Mouse (Mus musculus): ENCODE data around the gene Tmem101.

The Tmem101 gene

GRCm38 (mm10) chr11:102147213-102147989 is 8.8 kb downstream of the Tmem101 start:
- no peak for DNase-seq

GRCm38 (mm10) chr11:102146531-102146930 is 9.7 kb downstream of the Tmem101 start:
- no peak for DNase-seq

GRCm38 (mm10) chr11:102146005-102146404 is 10.2 kb downstream of the Tmem101 start:
- DNase-seq: no peak

GRCm38 (mm10) chr11:102145471-102146001 is 10.7 kb downstream of the Tmem101 start, which contains the start of gene Nags:
Nags (plus strand) TSS chr11:102145513.
- DNase-seq: no peak

- DNase-seq: no peak
Measured at GRCm38 (mm10) chr11:102144957-102145470, 11.2 kb downstream of the Tmem101 start.

GRCm38 (mm10) chr11:102142355-102142754 is 13.8 kb downstream of the Tmem101 start:
- no peak for DNase-seq

GRCm38 (mm10) chr11:102140508-102140907 is 15.7 kb downstream of the Tmem101 start:
- DNase-seq: peak; percentile 81

- peak; percentile 63 for DNase-seq
Measured at GRCm38 (mm10) chr11:102138447-102138740, 17.8 kb downstream of the Tmem101 start.

GRCm38 (mm10) chr11:102137625-102138446 is 18.4 kb downstream of the Tmem101 start:
- DNase-seq: no peak

- DNase-seq: no peak
Measured at GRCm38 (mm10) chr11:102134516-102134915, 21.7 kb downstream of the Tmem101 start.

GRCm38 (mm10) chr11:102117386-102117785 is 38.8 kb downstream of the Tmem101 start:
- no peak for DNase-seq

GRCm38 (mm10) chr11:102116241-102116640 is 40.0 kb downstream of the Tmem101 start:
- DNase-seq: no peak

GRCm38 (mm10) chr11:102111576-102111975 is 44.6 kb downstream of the Tmem101 start:
- no peak for DNase-seq

- no peak for DNase-seq
Measured at GRCm38 (mm10) chr11:102107732-102108131, 48.5 kb downstream of the Tmem101 start, which contains the start of gene Pyy. Pyy (minus strand) TSS chr11:102107832.

- no peak for DNase-seq
Measured at GRCm38 (mm10) chr11:102106911-102107310, 49.3 kb downstream of the Tmem101 start.

All from lung, postnatal 36 days (tissue).